Mouse (Mus musculus) liver, embryonic 14.5 days (tissue): ENCODE measurements around the gene Mamdc4. TPM values are rescaled to one million over a fixed set of nuclear protein-coding genes. Genes with fewer than 3 reads are reported as not detected.

Source experiments
- ATAC-seq: fragments of 200-750 bp; cut with Nextera tagmentation; 2 replicates; pipeline ENCODE4 v1.8.0; 2017; ENCODE audit warnings: moderate number of reproducible peaks, mild to moderate bottlenecking, moderate library complexity; ENCODE audit not compliant: insufficient read depth
- DNase-seq, 3 experiments: peaks; one replicate each; pipeline ENCODE4 v3.0.0-alpha.2; 2012 to 2013; ENCODE audit warnings: low read depth in 3 of 3, low spot score in 3 of 3
- H3K27ac ChIP-seq: fragments of 300-500 bp; sonication (generic); 2 replicates; pipeline ENCODE4 v1.5.1; 2014; ENCODE audit warnings: moderate library complexity, mild to moderate bottlenecking, control low read depth, inconsistent platforms
- H3K27me3 ChIP-seq: fragments of 300-500 bp; sonication (generic); 2 replicates; pipeline ENCODE4 v1.6.1; 2014; ENCODE audit warnings: mild to moderate bottlenecking, low read length, moderate library complexity; ENCODE audit not compliant: control insufficient read depth, insufficient read depth
- H3K36me3 ChIP-seq: fragments of 300-500 bp; sonication (generic); replicated peaks from 2 replicates; pipeline ENCODE4 v1.6.1; 2014; ENCODE audit warnings: low read depth; ENCODE audit not compliant: control insufficient read depth, insufficient read depth
- H3K4me1 ChIP-seq, 2 experiments: fragments of 200-500 bp in 1 of 2; fragments of 300-500 bp in 1 of 2; sonication (generic) in 1 of 2; replicated peaks; 2 replicates each; pipeline ENCODE4 v1.6.1; 2012 to 2014; ENCODE audit warnings: antibody characterized with exemption in 1 of 2, inconsistent platforms in 1 of 2, low read length in 1 of 2; ENCODE audit not compliant: control insufficient read depth in 2 of 2, insufficient read depth in 2 of 2
- H3K4me2 ChIP-seq: fragments of 300-500 bp; sonication (generic); 2 replicates; pipeline ENCODE4 v1.6.1; 2014; ENCODE audit warnings: low read depth, mild to moderate bottlenecking, control low read depth, moderate library complexity
- H3K4me3 ChIP-seq, 2 experiments: fragments of 200-500 bp in 1 of 2; fragments of 300-500 bp in 1 of 2; sonication (generic) in 1 of 2; 2 replicates each; pipeline ENCODE4 v1.5.1; 2012 to 2014; ENCODE audit warnings: low read depth in 2 of 2, low read length in 2 of 2, mild to moderate bottlenecking in 2 of 2, control low read depth in 1 of 2, inconsistent platforms in 1 of 2, moderate library complexity in 1 of 2; ENCODE audit not compliant: insufficient read depth in 1 of 2
- H3K9ac ChIP-seq: fragments of 300-500 bp; sonication (generic); replicated peaks from 2 replicates; pipeline ENCODE4 v1.6.1; 2014; ENCODE audit warnings: mild to moderate bottlenecking, control low read depth, moderate library complexity
- H3K9me3 ChIP-seq: fragments of 300-500 bp; sonication (generic); 2 replicates; pipeline ENCODE4 v1.6.1; 2016; ENCODE audit warnings: low read length, mixed read lengths; ENCODE audit not compliant: control insufficient read depth
- CTCF ChIP-seq: IDR thresholded peaks from 2 replicates; pipeline ENCODE4 v1.5.1; 2016; ENCODE audit warnings: antibody characterized with exemption, low read depth, control low read depth
- EP300 ChIP-seq: IDR thresholded peaks from 2 replicates; pipeline ENCODE4 v1.6.1; 2016; ENCODE audit warnings: antibody characterized with exemption, low read depth
- WGBS: fragments of 180-500 bp; shearing (Covaris S2); extraction: QIAGEN DNeasy Blood & Tissue Kit; methylation state at CpG from one replicate; pipeline ENCODE4 v1.1.7; 2014; ENCODE audit not compliant: insufficient replicate concordance; 5-methylcytosine and 5-hydroxymethylcytosine counted together
- polyA plus RNA-seq, 2 experiments: library from polyadenylated mRNA; depleted of rRNA in 1 of 2; stranded (reverse) in 1 of 2; unstranded in 1 of 2; fragments of >200 nt; fragmentation: Nextera tagmentation in 1 of 2; extraction: Ambion mirVana in 1 of 2; gene quantifications; 2 replicates each; pipeline versions ENCODE4 v1.2.1 to v1.2.3; 2012 to 2014

Gene Mamdc4
- polyA plus RNA-seq, 2 experiments = 0.25 to 9.7 TPM

DNA sequence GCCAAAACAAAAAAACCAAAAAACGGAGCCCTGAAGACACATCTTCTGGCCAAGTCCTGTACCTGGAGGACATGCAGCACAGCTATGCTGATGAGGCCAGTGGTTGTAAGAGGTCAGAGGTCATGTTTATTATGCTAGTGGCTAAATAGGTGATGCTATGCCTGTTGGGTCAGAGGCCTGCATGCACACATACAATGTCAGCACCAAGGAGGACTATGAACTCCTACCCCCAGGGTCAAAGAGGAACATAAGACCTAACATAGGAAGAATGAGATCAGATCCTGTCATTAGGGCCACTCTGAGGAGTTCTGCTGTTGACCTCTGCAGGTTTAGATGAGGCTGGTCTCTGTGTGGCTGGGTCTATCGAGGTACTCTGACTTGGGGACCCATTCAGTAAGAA lies 25.4 kb upstream of the Mamdc4 start:
- TF ChIP-seq EP300 (no peak), CTCF (no peak)
- Histone ChIP-seq H3K27ac (no peak overlapping the region), H3K27me3 (no peaks in the 10 kb centered on the region), H3K9ac (no peak overlapping the region), H3K4me3 (no peak overlapping the region), H3K4me1 (no peaks in the 10 kb centered on the region; a peak in 1 of 4 replicates), H3K36me3 (peaks cover 55% of the 10 kb centered on the region), H3K9me3 (no peaks in the 10 kb centered on the region), H3K4me2 (no peak overlapping the region)
- 72% methylated on average over 2 of the region's 2 CpGs for WGBS
- peak; percentile 57; the same call in 1 of the 2 replicates for ATAC-seq
- DNase-seq = no peak

DNA sequence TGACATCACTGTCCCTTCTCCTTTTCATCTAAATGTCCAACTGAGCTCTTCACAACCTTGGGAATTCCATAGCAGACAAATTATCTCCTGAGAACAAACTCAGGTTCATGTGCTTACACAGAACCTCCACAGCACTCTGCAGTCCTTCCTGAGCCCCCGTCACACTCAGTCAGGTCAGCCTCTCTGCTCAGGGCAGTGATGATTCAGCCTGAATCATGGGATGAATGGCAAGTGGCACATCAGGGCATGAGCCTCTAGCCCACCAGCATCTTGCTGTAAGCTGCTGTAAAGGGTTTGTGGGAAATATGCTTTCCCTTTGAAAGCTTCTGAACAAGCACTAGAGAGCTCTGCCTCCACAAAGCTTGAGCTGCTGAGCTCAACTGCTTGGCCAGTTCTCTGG lies 24.1 kb upstream of the Mamdc4 start:
- no peak for ATAC-seq

DNA sequence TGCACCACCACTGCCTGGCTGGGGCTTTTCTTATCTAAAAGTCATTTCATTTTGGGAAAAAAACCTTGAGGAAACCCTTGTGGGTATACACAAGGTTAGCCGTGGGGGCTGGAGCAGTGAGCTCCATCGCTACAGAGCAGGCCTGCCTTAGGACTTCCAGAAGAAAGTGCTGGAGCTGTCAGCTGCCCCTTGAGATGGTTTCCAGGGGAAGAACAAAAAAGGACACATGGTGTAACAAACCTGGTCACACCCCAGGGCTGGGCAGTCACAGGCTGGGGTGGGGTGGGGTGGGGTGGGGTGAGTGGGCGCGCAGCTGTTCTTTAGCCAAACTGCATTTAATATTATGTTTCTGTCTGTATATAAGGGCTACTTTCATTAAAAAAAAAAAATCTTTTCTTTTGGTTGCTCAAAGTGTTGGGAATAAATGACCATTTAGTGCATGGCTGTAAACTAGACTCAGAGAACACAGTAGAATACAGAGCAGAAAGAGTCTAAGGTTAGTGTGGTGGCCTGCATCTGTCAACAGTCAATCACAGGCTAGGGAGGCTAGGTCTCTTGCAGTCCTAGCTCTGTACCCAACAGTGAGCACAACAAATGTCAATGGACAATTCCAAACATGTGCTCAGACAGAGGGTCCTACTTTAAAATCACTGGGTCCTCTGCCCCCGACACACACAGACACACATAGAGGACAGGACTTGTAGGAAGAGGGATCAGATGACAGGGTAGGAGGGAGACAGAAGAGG lies 22.3 kb upstream of the Mamdc4 start:
- peaks cover 63% of the 10 kb centered on the region for H3K36me3 ChIP-seq
- H3K9me3 ChIP-seq = no peaks in the 10 kb centered on the region
- no peak overlapping the region for H3K9ac ChIP-seq
- no peak overlapping the region for H3K4me2 ChIP-seq
- H3K4me3 ChIP-seq = no peak overlapping the region
- H3K27ac ChIP-seq = no peak overlapping the region
- ATAC-seq (no peak), DNase-seq (no peak)
- no peaks in the 10 kb centered on the region for H3K27me3 ChIP-seq
- TF ChIP-seq EP300 (no peak), CTCF (no peak)
- WGBS = 85% methylated on average over 5 of the region's 5 CpGs
- no peaks in the 10 kb centered on the region; a peak in 1 of 4 replicates for H3K4me1 ChIP-seq

More for the DNA sequence above, 24.1 kb upstream of the Mamdc4 start:
- Histone ChIP-seq H3K27me3 (no peaks in the 10 kb centered on the region), H3K36me3 (peaks cover 58% of the 10 kb centered on the region), H3K4me2 (no peak overlapping the region), H3K9ac (no peak overlapping the region), H3K9me3 (no peaks in the 10 kb centered on the region), H3K4me1 (no peaks in the 10 kb centered on the region; a peak in 1 of 4 replicates), H3K4me3 (no peak overlapping the region), H3K27ac (no peak overlapping the region)
- TF ChIP-seq EP300 (no peak), CTCF (no peak)
- no peak for DNase-seq
- WGBS = 85% methylated on average over 1 of the region's 1 CpGs

DNA sequence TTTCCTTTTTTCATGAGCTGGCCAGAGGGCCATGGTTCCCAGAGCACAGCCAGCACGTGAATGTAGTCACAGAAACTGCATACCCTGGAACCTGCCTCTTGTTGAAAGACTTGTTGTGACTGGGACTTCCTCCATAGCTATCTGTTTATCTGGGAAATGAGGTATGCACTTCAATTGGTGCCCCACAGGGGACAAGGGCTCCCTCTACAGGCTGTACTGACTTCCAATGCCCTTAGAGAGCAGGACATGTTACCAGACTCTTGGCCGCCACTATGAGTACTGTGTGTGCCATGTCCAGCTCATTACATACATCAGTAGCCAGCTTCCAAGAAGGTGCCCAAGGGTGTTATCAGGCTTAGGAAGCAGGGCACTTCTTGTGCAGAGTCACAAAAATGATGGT lies 17.2 kb upstream of the Mamdc4 start:
- H3K36me3 ChIP-seq = peaks cover 23% of the 10 kb centered on the region
- no peak overlapping the region for H3K4me2 ChIP-seq
- H3K9ac ChIP-seq = no peak overlapping the region
- no peaks in the 10 kb centered on the region for H3K4me1 ChIP-seq
- H3K27me3 ChIP-seq = no peaks in the 10 kb centered on the region
- DNase-seq (no peak), ATAC-seq (no peak)
- H3K4me3 ChIP-seq = no peak overlapping the region
- no peaks in the 10 kb centered on the region for H3K9me3 ChIP-seq
- no peak for TF ChIP-seq EP300
- peak; percentile 82 for TF ChIP-seq CTCF
- no peak overlapping the region for H3K27ac ChIP-seq
- 61% methylated on average over 2 of the region's 2 CpGs for WGBS

DNA sequence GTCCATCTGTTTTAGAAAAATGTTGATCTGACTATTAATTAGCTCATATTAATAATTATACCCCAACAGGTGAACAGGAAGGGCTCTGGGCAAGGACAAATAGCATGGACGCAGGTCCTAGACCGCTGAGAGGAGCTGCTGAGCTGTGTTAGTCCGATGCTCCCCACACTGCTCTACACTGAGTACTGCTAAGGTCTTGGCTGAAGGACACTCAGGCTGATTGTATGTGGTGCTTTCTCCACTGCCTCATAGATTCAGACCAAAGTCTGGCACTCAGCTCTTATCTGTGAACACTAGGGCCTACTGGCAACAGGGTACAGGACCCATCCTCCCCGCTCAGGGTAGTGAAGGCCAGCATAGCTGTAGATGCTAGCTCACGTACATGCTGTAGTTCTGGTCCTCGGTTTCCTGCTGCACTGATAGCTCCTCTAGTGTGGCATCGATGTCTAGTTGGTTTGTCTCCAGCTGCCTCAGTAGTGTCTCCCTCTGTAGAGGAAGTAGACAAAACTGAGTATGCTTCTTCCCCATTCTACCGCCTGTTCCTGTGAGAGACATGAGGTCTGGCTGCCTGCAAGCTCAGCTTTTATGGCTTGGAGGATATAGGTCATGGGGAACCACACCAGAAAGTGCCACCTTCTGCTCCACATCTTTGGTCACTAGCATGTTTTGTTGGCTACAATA lies 13.7 kb upstream of the Mamdc4 start:
- no peaks in the 10 kb centered on the region for H3K9me3 ChIP-seq
- H3K36me3 ChIP-seq = peaks cover 14% of the 10 kb centered on the region
- DNase-seq (no peak), ATAC-seq (no peak)
- H3K4me3 ChIP-seq = no peak overlapping the region
- TF ChIP-seq EP300 (no peak), CTCF (no peak)
- H3K4me2 ChIP-seq = no peak overlapping the region
- no peaks in the 10 kb centered on the region for H3K4me1 ChIP-seq
- no peak overlapping the region for H3K27ac ChIP-seq
- H3K9ac ChIP-seq = no peak overlapping the region
- H3K27me3 ChIP-seq = no peaks in the 10 kb centered on the region
- WGBS = 70% methylated on average over 8 of the region's 8 CpGs
